Mouse (Mus musculus): ENCODE results near the gene Nkx2-4.

- TF ChIP-seq CTCF (IDR thresholded peaks at IDR 0.05; ENCODE audit: low read depth, low read length) (no peak), EP300 (IDR thresholded peaks at IDR 0.05; ENCODE audit: insufficient read depth, low read depth, low read length) (no peak), POLR2A (IDR thresholded peaks at IDR 0.05; ENCODE audit: insufficient read depth, low read length) (no peak)
Observed at GRCm38 (mm10) chr2:147053229-147053892, 31.9 kb downstream of the Nkx2-4 start.

All from ES-Bruce4 (cell line).